Mouse (Mus musculus): ENCODE measurements around the gene Hivep2. TPM values are rescaled to one million over a fixed set of nuclear protein-coding genes. Genes with fewer than 3 reads are reported as not detected.

Hivep2 gene
- total and polyA plus RNA-seq, 3 experiments, result 0.16 TPM; not detected in 2

DNA sequence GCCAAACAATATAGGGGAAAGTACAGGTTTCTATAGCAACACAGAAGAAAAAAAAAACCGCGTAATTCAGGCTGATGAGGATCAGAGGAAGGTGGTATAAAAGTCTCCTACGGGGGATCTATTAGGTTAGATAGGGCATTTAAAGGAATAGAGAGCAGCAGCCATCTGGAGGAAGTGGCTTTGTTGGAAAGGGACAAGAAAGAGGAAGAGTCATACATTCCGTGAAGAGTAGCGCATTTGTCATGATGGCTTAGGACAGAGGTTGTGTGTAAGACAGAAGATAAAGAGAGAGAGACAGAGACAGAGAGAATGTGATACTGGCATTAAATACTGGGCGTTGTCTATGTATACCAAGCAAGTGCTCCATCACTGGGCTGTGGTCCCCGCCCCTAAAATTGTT lies 32.6 kb upstream of the Hivep2 start:
- H3K36me3 ChIP-seq (replicated peaks), result no peaks in the 10 kb centered on the region
- TF ChIP-seq GATA2 (IDR thresholded peaks at IDR 0.05; ENCODE audit: borderline replicate concordance, low read depth, low read length) (no peak), GATA1 (IDR thresholded peaks at IDR 0.05; ENCODE audit: borderline replicate concordance, low read length) (no peak), TAL1 (conservative IDR thresholded peaks at IDR 0.05; ENCODE audit: low read depth, low read length) (no peak), POLR2AphosphoS5 (IDR thresholded peaks at IDR 0.05; ENCODE audit: insufficient replicate concordance, low read depth, low read length) (no peak), CTCF (IDR thresholded peaks at IDR 0.05; ENCODE audit: low read depth, low read length) (no peak)
- H3K9me3 ChIP-seq (replicated peaks), result no peaks in the 10 kb centered on the region
- H3K4me3 ChIP-seq (ENCODE audit: low read depth, low read length), result no peak overlapping the region
- no peaks in the 10 kb centered on the region for H3K4me1 ChIP-seq (ENCODE audit: insufficient read depth, low read depth, low read length)
- H3K27me3 ChIP-seq (ENCODE audit: insufficient read depth, low read length), result no peaks in the 10 kb centered on the region
- ATAC-seq (ENCODE audit: extremely low read depth, insufficient number of reproducible peaks, low FRiP score, poor library complexity, severe bottlenecking), result no peak
- no peak for DNase-seq (ENCODE audit: low spot score)

DNA sequence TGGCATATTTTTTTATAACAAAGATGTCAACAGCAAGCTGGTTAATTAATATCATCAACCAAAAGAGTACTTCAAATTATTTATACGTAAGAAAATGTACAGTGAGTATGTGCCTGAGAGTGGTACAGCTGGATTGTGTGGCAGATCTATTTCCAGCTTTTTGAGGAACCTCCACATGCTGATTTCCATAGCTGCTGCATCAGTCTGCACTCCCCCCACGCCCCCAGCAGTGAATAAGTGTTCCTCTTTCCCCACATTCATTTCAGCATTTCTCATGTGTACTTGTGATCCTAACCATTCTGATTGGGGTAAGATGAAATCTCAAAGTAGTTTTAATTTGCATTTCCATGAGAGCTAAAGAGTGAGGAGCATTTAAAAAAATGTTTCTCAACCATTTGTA lies 30.2 kb upstream of the Hivep2 start:
- no peaks in the 10 kb centered on the region for H3K27me3 ChIP-seq (ENCODE audit: insufficient read depth, low read length)
- H3K9me3 ChIP-seq (replicated peaks), result no peaks in the 10 kb centered on the region
- TF ChIP-seq GATA1 (IDR thresholded peaks at IDR 0.05; ENCODE audit: borderline replicate concordance, low read length), result no peak
- no peak for TF ChIP-seq POLR2AphosphoS5 (IDR thresholded peaks at IDR 0.05; ENCODE audit: insufficient replicate concordance, low read depth, low read length)
- no peak for TF ChIP-seq CTCF (IDR thresholded peaks at IDR 0.05; ENCODE audit: low read depth, low read length)
- no peak for TF ChIP-seq TAL1 (conservative IDR thresholded peaks at IDR 0.05; ENCODE audit: low read depth, low read length)
- no peak for TF ChIP-seq GATA2 (IDR thresholded peaks at IDR 0.05; ENCODE audit: borderline replicate concordance, low read depth, low read length)
- H3K36me3 ChIP-seq (replicated peaks), result no peaks in the 10 kb centered on the region
- no peaks in the 10 kb centered on the region for H3K4me1 ChIP-seq (ENCODE audit: insufficient read depth, low read depth, low read length)
- DNase-seq (ENCODE audit: low spot score) (no peak), ATAC-seq (ENCODE audit: extremely low read depth, insufficient number of reproducible peaks, low FRiP score, poor library complexity, severe bottlenecking) (no peak)
- no peak overlapping the region for H3K4me3 ChIP-seq (ENCODE audit: low read depth, low read length)

DNA sequence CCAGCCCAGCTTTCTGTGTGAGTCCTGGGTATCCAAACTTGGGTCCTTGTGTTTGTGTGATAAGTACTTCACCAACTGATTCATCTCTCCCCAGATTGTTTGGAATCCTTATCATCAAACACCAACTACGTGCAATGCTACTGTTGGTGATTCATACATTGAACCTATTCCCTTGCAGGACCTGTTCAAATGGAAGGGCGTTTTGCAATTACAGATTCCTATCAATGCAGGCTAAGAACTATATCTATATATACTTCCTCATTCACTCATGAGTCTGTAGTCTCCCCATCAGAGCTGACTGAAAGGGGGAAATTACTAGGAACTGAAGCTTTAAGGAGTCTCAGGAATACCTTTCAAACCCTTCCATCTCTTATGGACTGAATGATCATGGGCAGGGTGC lies 24.5 kb upstream of the Hivep2 start:
- ATAC-seq (ENCODE audit: extremely low read depth, insufficient number of reproducible peaks, low FRiP score, poor library complexity, severe bottlenecking), result peak; percentile 34
- TF ChIP-seq POLR2AphosphoS5 (IDR thresholded peaks at IDR 0.05; ENCODE audit: insufficient replicate concordance, low read depth, low read length) (no peak), GATA2 (IDR thresholded peaks at IDR 0.05; ENCODE audit: borderline replicate concordance, low read depth, low read length) (no peak), TAL1 (conservative IDR thresholded peaks at IDR 0.05; ENCODE audit: low read depth, low read length) (no peak), GATA1 (IDR thresholded peaks at IDR 0.05; ENCODE audit: borderline replicate concordance, low read length) (no peak), CTCF (IDR thresholded peaks at IDR 0.05; ENCODE audit: low read depth, low read length) (no peak)

GRCm38 (mm10) chr10:13943706-13944105 lies 22.2 kb upstream of the Hivep2 start:
- Histone ChIP-seq H3K9me3 (replicated peaks) (no peaks in the 10 kb centered on the region), H3K27me3 (ENCODE audit: insufficient read depth, low read length) (no peaks in the 10 kb centered on the region), H3K4me3 (ENCODE audit: low read depth, low read length) (no peak overlapping the region), H3K4me1 (ENCODE audit: insufficient read depth, low read depth, low read length) (no peaks in the 10 kb centered on the region), H3K36me3 (replicated peaks) (no peaks in the 10 kb centered on the region)
- no peak for ATAC-seq (ENCODE audit: extremely low read depth, insufficient number of reproducible peaks, low FRiP score, poor library complexity, severe bottlenecking)
- TF ChIP-seq TAL1 (conservative IDR thresholded peaks at IDR 0.05; ENCODE audit: low read depth, low read length) (no peak), CTCF (IDR thresholded peaks at IDR 0.05; ENCODE audit: low read depth, low read length) (no peak), GATA2 (IDR thresholded peaks at IDR 0.05; ENCODE audit: borderline replicate concordance, low read depth, low read length) (no peak), POLR2AphosphoS5 (IDR thresholded peaks at IDR 0.05; ENCODE audit: insufficient replicate concordance, low read depth, low read length) (no peak), GATA1 (IDR thresholded peaks at IDR 0.05; ENCODE audit: borderline replicate concordance, low read length) (no peak)
- no peak for DNase-seq (ENCODE audit: low spot score)

More for the DNA sequence above, 24.5 kb upstream of the Hivep2 start:
- no peaks in the 10 kb centered on the region for H3K4me1 ChIP-seq (ENCODE audit: insufficient read depth, low read depth, low read length)
- H3K36me3 ChIP-seq (replicated peaks), result no peaks in the 10 kb centered on the region
- H3K9me3 ChIP-seq (replicated peaks), result no peaks in the 10 kb centered on the region
- no peak for DNase-seq (ENCODE audit: low spot score)
- no peak overlapping the region for H3K4me3 ChIP-seq (ENCODE audit: low read depth, low read length)
- no peaks in the 10 kb centered on the region for H3K27me3 ChIP-seq (ENCODE audit: insufficient read depth, low read length)

- no peaks in the 10 kb centered on the region for H3K27me3 ChIP-seq (ENCODE audit: insufficient read depth, low read length)
- H3K36me3 ChIP-seq (replicated peaks), result no peaks in the 10 kb centered on the region
- ATAC-seq (ENCODE audit: extremely low read depth, insufficient number of reproducible peaks, low FRiP score, poor library complexity, severe bottlenecking) (no peak), DNase-seq (ENCODE audit: low spot score) (no peak)
- H3K4me1 ChIP-seq (ENCODE audit: insufficient read depth, low read depth, low read length), result no peaks in the 10 kb centered on the region
- H3K4me3 ChIP-seq (ENCODE audit: low read depth, low read length), result no peak overlapping the region
- TF ChIP-seq CTCF (IDR thresholded peaks at IDR 0.05; ENCODE audit: low read depth, low read length), result no peak
- TF ChIP-seq GATA1 (IDR thresholded peaks at IDR 0.05; ENCODE audit: borderline replicate concordance, low read length), result no peak
- no peak for TF ChIP-seq POLR2AphosphoS5 (IDR thresholded peaks at IDR 0.05; ENCODE audit: insufficient replicate concordance, low read depth, low read length)
- TF ChIP-seq TAL1 (conservative IDR thresholded peaks at IDR 0.05; ENCODE audit: low read depth, low read length), result no peak
- TF ChIP-seq GATA2 (IDR thresholded peaks at IDR 0.05; ENCODE audit: borderline replicate concordance, low read depth, low read length), result no peak
- no peaks in the 10 kb centered on the region for H3K9me3 ChIP-seq (replicated peaks)
These were observed 19.4 kb upstream of the Hivep2 start for GRCm38 (mm10) chr10:13946498-13946897.

GRCm38 (mm10) chr10:13962965-13963364 lies 2.9 kb upstream of the Hivep2 start:
- TF ChIP-seq GATA1 (IDR thresholded peaks at IDR 0.05; ENCODE audit: borderline replicate concordance, low read length) (no peak), CTCF (IDR thresholded peaks at IDR 0.05; ENCODE audit: low read depth, low read length) (no peak), TAL1 (conservative IDR thresholded peaks at IDR 0.05; ENCODE audit: low read depth, low read length) (no peak), POLR2AphosphoS5 (IDR thresholded peaks at IDR 0.05; ENCODE audit: insufficient replicate concordance, low read depth, low read length) (no peak), GATA2 (IDR thresholded peaks at IDR 0.05; ENCODE audit: borderline replicate concordance, low read depth, low read length) (no peak)
- Histone ChIP-seq H3K36me3 (replicated peaks) (no peaks in the 10 kb centered on the region), H3K9me3 (replicated peaks) (peaks cover 8% of the 10 kb centered on the region), H3K27me3 (ENCODE audit: insufficient read depth, low read length) (peaks cover 35% of the 10 kb centered on the region), H3K4me1 (ENCODE audit: insufficient read depth, low read depth, low read length) (peaks cover 3% of the 10 kb centered on the region; the same call in 1 of the 2 replicates), H3K4me3 (ENCODE audit: low read depth, low read length) (no peak overlapping the region)
- DNase-seq (ENCODE audit: low spot score) (no peak), ATAC-seq (ENCODE audit: extremely low read depth, insufficient number of reproducible peaks, low FRiP score, poor library complexity, severe bottlenecking) (no peak)
